Mouse (Mus musculus) layer of hippocampus, adult 9-10 months (tissue): ENCODE measurements around the gene 4930513O06Rik.

ENCODE experiments used
- DNase-seq: peaks from one replicate; pipeline ENCODE4 v3.0.0; 2022; ENCODE audit warnings: low spot score

Gene 4930513O06Rik

DNA sequence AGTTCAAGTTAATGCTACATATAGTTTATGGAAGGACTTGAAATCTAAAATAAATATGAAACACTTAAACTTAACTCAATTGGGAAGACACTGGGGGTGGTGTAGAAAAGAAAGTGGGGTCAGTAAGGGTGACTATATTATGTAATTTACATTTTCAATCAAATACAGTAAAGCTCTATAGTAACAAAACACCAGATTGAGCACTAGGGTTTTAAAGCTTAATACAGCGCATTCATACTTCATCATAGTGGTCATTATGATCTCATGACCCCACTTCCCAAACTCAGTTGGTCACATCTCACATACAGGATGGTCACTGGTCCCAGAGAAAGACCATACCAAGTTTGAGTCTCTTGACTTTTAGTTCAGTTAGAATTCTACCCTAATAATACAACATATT, at the start of gene 4930513O06Rik:
4930513O06Rik (plus strand) TSS at position 301 of the 400 bp plus-strand sequence.
- no peak for DNase-seq

DNA sequence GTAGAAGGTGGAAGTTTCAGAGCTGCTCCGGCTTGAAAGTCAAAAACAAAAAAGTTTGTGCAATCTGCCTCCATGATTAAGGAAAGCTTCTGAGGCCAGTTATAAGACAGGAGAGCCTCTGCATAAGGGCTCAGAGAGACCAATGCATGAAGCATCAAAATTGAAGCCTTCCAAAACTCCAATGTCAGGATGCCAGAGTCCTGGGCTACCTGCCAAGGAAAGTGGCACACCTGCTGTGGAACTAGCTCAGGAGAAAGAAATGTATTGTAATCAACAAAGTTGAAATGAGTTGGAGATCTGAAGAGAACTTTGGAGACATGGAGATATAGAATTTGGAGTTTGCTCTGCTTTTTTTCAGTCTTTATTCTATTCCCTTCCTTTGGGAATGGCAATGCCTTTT, 48.4 kb upstream of the 4930513O06Rik start:
- no peak for DNase-seq

DNA sequence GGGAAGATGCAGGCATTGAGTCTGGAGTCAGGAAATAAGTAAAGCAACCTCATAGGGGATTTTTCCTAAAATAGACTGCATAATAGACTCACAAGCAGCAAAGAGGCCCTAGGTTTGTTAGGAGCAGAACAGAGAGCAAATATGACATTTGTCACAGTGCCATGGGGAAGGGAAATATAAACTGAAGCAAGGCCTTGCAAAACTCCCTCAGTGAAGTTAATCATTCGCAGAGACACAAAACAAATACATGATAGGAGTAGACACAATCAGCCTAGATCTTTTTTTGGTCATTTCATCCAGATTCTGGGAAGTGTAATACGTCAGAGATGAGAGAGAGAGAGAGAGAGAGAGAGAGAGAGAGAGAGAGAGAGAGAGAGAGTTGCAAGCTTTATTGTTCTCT, 46.7 kb upstream of the 4930513O06Rik start:
- DNase-seq, result no peak

DNA sequence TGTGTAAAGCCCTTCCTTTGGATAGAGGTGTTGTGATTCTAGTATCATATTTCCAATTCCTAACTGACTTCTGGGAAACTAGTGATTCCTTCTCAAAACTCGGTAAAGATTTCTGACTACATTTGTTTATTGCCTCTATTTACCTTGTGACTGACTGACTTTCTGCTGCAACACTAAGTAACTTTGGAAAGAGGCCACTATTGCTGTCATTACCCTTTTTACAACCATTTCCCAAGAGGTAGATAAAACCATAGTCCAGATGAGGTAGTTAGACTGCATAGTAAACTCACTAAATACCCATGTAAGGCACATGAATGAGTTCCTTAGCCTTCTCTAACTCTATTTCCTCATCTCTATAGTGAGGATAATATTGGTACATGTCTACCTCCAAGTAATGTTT, 44.9 kb upstream of the 4930513O06Rik start:
- DNase-seq, result no peak

DNA sequence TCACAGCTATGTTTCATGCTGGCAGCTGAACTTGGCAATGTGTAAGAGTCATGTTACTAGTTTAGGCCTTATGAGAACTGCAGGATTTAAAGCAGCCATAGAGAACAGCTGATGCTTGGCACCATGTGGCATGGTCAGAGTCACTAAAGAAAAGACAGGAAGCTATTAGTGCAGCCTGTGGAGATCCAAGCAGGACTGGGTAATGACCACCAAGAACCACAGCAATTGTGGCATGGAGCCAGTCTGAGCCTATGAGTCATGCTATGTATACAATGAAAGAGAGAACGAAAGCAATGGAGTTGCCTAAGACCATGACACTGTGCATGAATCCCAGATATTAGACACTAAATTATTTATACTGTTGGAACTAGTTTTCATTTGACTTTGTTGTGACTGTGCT, 34.1 kb upstream of the 4930513O06Rik start:
- no peak for DNase-seq

DNA sequence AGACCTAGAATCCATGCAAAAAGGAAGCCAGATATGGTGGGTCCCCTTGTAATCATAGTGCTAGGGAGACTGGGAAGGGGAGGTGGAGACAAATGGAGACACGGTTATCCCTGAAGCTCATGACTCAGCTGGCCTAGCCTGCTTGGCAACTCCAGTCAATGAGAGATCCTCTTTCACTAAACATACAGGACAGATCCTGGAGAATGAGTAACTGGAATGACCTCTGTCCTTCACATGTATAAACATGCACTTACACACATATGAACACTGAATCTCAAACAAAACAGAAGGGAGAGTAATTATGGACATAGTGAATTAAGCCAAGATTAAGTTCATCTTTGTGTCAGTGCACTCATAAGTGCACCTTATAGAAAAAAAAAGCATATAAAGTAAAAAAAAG, 32.9 kb upstream of the 4930513O06Rik start:
- DNase-seq, result no peak

DNA sequence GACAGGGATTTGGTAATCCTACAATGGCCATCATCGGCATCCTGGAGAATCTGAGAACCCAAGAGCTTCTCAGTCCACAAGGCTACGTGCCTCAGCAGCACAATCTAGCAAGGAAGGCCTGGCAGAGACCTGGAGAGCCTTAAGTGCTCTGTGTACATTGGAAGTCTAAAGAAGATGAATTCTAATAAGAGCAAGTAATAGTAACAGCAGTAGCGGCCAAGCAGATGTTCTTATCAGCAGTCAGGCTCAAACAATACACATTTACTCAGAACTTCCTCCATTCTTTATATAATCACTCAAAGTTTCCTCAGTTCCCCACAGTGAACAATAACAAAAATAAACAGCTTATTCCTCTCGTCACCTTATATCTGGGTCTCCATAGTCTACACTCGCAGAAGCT, 22.0 kb upstream of the 4930513O06Rik start:
- no peak for DNase-seq

DNA sequence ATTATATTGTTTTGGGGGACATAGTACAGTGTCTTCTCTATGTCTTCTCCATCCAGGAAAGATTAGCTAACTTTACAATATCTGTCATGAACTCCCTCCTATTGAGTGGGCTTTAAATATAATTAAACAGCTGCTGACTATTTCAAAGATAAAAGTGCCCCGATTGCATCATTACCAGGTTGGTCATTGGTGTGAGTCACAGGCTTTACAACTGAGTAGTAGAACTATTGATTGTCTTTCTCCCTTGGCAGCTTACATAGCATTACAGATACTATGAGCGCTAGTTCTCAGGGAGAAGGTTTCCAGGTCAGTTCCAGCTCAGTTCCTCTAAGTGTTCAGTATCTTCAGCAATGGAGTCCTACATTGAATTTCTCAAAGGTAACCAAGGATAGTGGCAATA, 7.5 kb upstream of the 4930513O06Rik start:
- no peak for DNase-seq

DNA sequence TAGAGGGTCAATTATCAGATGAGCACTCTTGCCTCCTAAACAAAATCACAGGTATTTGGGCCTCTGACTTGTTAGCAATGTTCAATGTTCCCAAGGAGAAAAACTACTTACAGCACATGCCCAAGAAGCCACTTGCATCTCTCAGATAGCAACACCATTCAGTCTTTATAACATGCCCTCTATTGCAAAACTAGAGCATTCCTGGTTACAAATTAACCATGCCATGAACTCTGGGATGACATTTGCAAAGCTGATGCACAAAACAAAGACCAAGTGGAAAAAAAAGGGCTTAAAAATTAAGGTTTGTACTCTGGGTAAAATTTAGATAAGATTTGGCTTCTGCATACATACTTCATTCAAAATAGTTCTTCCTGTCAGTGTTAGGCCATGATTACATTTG, 966 bp upstream of the 4930513O06Rik start, which contains the start of gene Serpina7:
Serpina7 (minus strand) TSS at position 160 of the 400 bp plus-strand sequence.
- no peak for DNase-seq

DNA sequence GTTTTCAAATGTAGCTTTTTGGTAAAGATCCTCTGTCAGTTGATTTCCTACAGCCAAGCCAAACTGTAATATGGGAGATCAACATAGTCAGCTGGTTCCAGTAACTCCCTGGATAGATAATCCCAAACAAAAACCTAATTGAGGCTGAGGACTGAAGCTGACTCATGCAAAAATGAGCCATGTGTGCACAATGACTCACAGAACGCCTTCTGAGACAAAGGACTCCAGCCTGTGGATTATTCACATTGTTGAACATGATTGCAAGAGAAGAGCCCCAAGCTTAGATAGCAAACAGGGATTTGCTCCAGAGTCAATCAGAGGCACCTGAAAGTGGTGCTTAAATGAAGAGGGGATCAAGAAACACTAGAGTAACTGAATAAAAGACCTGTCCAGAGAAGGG, 11.2 kb downstream of the 4930513O06Rik start:
- DNase-seq, result no peak

DNA sequence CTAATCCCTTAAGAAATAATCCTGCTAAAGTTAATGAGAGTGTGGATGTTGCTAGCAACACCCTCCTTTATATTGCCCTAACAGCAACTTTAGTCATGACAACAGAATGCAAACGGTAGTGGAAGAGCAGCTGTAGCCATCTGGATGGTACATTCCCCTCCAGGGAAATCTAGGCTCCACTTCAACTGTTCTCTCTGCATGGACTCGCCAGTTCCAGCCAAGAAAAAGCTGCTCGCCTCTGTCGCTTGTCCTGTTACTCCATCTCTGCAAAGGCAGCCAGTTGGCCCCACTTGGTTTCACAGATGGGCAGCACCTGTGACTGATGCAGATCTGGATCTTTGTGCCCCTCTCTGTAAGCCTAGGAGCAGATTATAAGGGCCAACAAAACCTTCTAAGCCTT, 48.0 kb downstream of the 4930513O06Rik start:
- DNase-seq, result no peak
